Mouse (Mus musculus) limb, embryonic 10.5 days (tissue): Measurements from ENCODE around the gene Palm. TPM values are rescaled to one million over a fixed set of nuclear protein-coding genes. Genes with fewer than 3 reads are reported as not detected.

Source experiments
- DNase-seq: peaks from one replicate; pipeline ENCODE4 v3.0.0-alpha.2; 2017; ENCODE audit warnings: low spot score
- H3K27ac ChIP-seq: fragments of 300-500 bp; sonication (generic); 2 replicates; pipeline ENCODE4 v1.5.1; 2016; ENCODE audit warnings: mild to moderate bottlenecking
- H3K27me3 ChIP-seq: fragments of 300-500 bp; sonication (generic); 2 replicates; pipeline ENCODE4 v1.6.1; 2016; ENCODE audit warnings: low read depth, mild to moderate bottlenecking; ENCODE audit not compliant: poor library complexity, severe bottlenecking
- H3K36me3 ChIP-seq: fragments of 300-500 bp; sonication (generic); 2 replicates; pipeline ENCODE4 v1.6.1; 2016; ENCODE audit warnings: mild to moderate bottlenecking, moderate library complexity
- H3K4me1 ChIP-seq: fragments of 300-500 bp; sonication (generic); 2 replicates; pipeline ENCODE4 v1.6.1; 2016
- H3K4me3 ChIP-seq: fragments of 300-500 bp; sonication (generic); 2 replicates; pipeline ENCODE4 v1.5.1; 2016; ENCODE audit warnings: mild to moderate bottlenecking, moderate library complexity
- H3K9me3 ChIP-seq: fragments of 300-500 bp; sonication (generic); replicated peaks from 2 replicates; pipeline ENCODE4 v1.6.1; 2016; ENCODE audit warnings: mild to moderate bottlenecking
- WGBS: fragments of 180-500 bp; shearing (Covaris S2); methylation state at CpG from one replicate; pipeline ENCODE4 v1.1.7; 2016; 5-methylcytosine and 5-hydroxymethylcytosine counted together
- polyA plus RNA-seq: library from polyadenylated mRNA; unstranded; fragments of >200 nt; fragmentation: Nextera tagmentation; extraction: Ambion mirVana; gene quantifications from 2 replicates; pipeline ENCODE4 v1.2.1, GENCODE M21; 2016

Palm gene
- polyA plus RNA-seq, 1 experiment from 2014 or later = 126 TPM

GRCm38 (mm10) chr10:79849941-79850628 is 56.7 kb downstream of the Palm start:
- WGBS = 84% methylated on average over 8 of the region's 8 CpGs
- H3K27me3 ChIP-seq = no peaks in the 10 kb centered on the region
- no peak for DNase-seq
- peaks cover 35% of the 10 kb centered on the region for H3K4me1 ChIP-seq
- H3K9me3 ChIP-seq = no peaks in the 10 kb centered on the region
- H3K36me3 ChIP-seq = peaks cover 2% of the 10 kb centered on the region; the same call in 1 of the 2 replicates
- peak overlapping the region; percentile 7; the same call in 1 of the 2 replicates for H3K27ac ChIP-seq
- H3K4me3 ChIP-seq = no peak overlapping the region

GRCm38 (mm10) chr10:79851653-79852052 is 58.3 kb downstream of the Palm start:
- peaks cover 41% of the 10 kb centered on the region for H3K4me1 ChIP-seq
- 92% methylated on average over 3 of the region's 3 CpGs for WGBS
- no peaks in the 10 kb centered on the region for H3K9me3 ChIP-seq

GRCm38 (mm10) chr10:79852107-79852789 is 58.9 kb downstream of the Palm start:
- Histone ChIP-seq H3K27me3 (no peaks in the 10 kb centered on the region), H3K36me3 (peaks cover 17% of the 10 kb centered on the region), H3K4me3 (peak overlapping the region; percentile 99), H3K27ac (peak overlapping the region; percentile 100), H3K4me1 (peaks cover 47% of the 10 kb centered on the region), H3K9me3 (no peaks in the 10 kb centered on the region)
- peak; percentile 57 for DNase-seq
- 55% methylated on average over 9 of the region's 9 CpGs for WGBS

More at GRCm38 (mm10) chr10:79851653-79852052, 58.3 kb downstream of the Palm start:
- Histone ChIP-seq H3K4me3 (peak overlapping the region; percentile 99), H3K36me3 (peaks cover 11% of the 10 kb centered on the region), H3K27ac (peak overlapping the region; percentile 100), H3K27me3 (no peaks in the 10 kb centered on the region)
- DNase-seq = no peak

GRCm38 (mm10) chr10:79852827-79853226 is 59.5 kb downstream of the Palm start:
- H3K27ac ChIP-seq = peak overlapping the region; percentile 100
- no peaks in the 10 kb centered on the region for H3K9me3 ChIP-seq
- 38% methylated on average over 8 of the region's 8 CpGs for WGBS
- peak overlapping the region; percentile 99 for H3K4me3 ChIP-seq
- peaks cover 23% of the 10 kb centered on the region for H3K36me3 ChIP-seq
- no peaks in the 10 kb centered on the region for H3K27me3 ChIP-seq
- no peak for DNase-seq
- H3K4me1 ChIP-seq = peaks cover 53% of the 10 kb centered on the region

- Histone ChIP-seq H3K4me1 (peaks cover 59% of the 10 kb centered on the region), H3K4me3 (peak overlapping the region; percentile 99), H3K27me3 (no peaks in the 10 kb centered on the region), H3K9me3 (no peaks in the 10 kb centered on the region), H3K36me3 (peaks cover 29% of the 10 kb centered on the region), H3K27ac (peak overlapping the region; percentile 100)
- 2% methylated on average over 15 of the region's 15 CpGs for WGBS
- peak; percentile 83 for DNase-seq
Observed at GRCm38 (mm10) chr10:79853392-79853791, 60.0 kb downstream of the Palm start.

- H3K4me1 ChIP-seq = peaks cover 62% of the 10 kb centered on the region
- H3K4me3 ChIP-seq = peak within 1 kb of the TSS; percentile 99
- WGBS = under 1% methylated on average over 75 of the region's 75 CpGs
- peaks cover 36% of the 10 kb centered on the region for H3K36me3 ChIP-seq
- peak within 1 kb of the TSS; percentile 100 for H3K27ac ChIP-seq
- no peaks in the 10 kb centered on the region for H3K9me3 ChIP-seq
- no peaks in the 10 kb centered on the region for H3K27me3 ChIP-seq
- DNase-seq = peak; percentile 100
Observed at GRCm38 (mm10) chr10:79853860-79854795, 60.8 kb downstream of the Palm start, which contains the start of gene Ptbp1. TSS of gene Ptbp1 (plus strand) at chr10:79854427.

- Histone ChIP-seq H3K27me3 (no peaks in the 10 kb centered on the region), H3K36me3 (peaks cover 44% of the 10 kb centered on the region), H3K27ac (peak overlapping the region; percentile 100), H3K9me3 (no peaks in the 10 kb centered on the region), H3K4me1 (peaks cover 63% of the 10 kb centered on the region), H3K4me3 (peak overlapping the region; percentile 99)
- WGBS = under 1% methylated on average over 83 of the region's 83 CpGs
- peak; percentile 84 for DNase-seq
Observed at GRCm38 (mm10) chr10:79854801-79855541, 61.6 kb downstream of the Palm start.

GRCm38 (mm10) chr10:79855558-79856184 is 62.3 kb downstream of the Palm start:
- Histone ChIP-seq H3K4me1 (peaks cover 66% of the 10 kb centered on the region), H3K36me3 (peaks cover 49% of the 10 kb centered on the region)
- DNase-seq = no peak

GRCm38 (mm10) chr10:79856280-79856679 is 62.9 kb downstream of the Palm start:
- DNase-seq = no peak
- peaks cover 56% of the 10 kb centered on the region for H3K36me3 ChIP-seq
- peak overlapping the region; percentile 14; the same call in 1 of the 2 replicates for H3K27ac ChIP-seq
- WGBS = 67% methylated on average over 6 of the region's 6 CpGs
- no peaks in the 10 kb centered on the region for H3K27me3 ChIP-seq
- peak overlapping the region; percentile 99 for H3K4me3 ChIP-seq
- H3K9me3 ChIP-seq = no peaks in the 10 kb centered on the region
- peaks cover 69% of the 10 kb centered on the region for H3K4me1 ChIP-seq

More at GRCm38 (mm10) chr10:79855558-79856184, 62.3 kb downstream of the Palm start:
- Histone ChIP-seq H3K27me3 (no peaks in the 10 kb centered on the region), H3K27ac (peak overlapping the region; percentile 100), H3K4me3 (peak overlapping the region; percentile 99), H3K9me3 (no peaks in the 10 kb centered on the region)
- WGBS = 3% methylated on average over 10 of the region's 10 CpGs

GRCm38 (mm10) chr10:79856704-79857451 is 63.5 kb downstream of the Palm start:
- Histone ChIP-seq H3K9me3 (no peaks in the 10 kb centered on the region), H3K4me1 (peaks cover 63% of the 10 kb centered on the region), H3K27ac (peak overlapping the region; percentile 14; the same call in 1 of the 2 replicates), H3K4me3 (peak overlapping the region; percentile 99), H3K36me3 (peaks cover 62% of the 10 kb centered on the region), H3K27me3 (no peaks in the 10 kb centered on the region)
- WGBS = 77% methylated on average over 7 of the region's 7 CpGs
- no peak for DNase-seq

GRCm38 (mm10) chr10:79857452-79857811 is 64.1 kb downstream of the Palm start:
- peak overlapping the region; percentile 99 for H3K4me3 ChIP-seq

More at GRCm38 (mm10) chr10:79857452-79857811, 64.1 kb downstream of the Palm start:
- WGBS = 76% methylated on average over 4 of the region's 4 CpGs
- peaks cover 67% of the 10 kb centered on the region for H3K36me3 ChIP-seq
- peaks cover 58% of the 10 kb centered on the region for H3K4me1 ChIP-seq
- H3K27ac ChIP-seq = no peak overlapping the region
- DNase-seq = no peak
- no peaks in the 10 kb centered on the region for H3K27me3 ChIP-seq
- no peaks in the 10 kb centered on the region for H3K9me3 ChIP-seq
